Mouse (Mus musculus): ENCODE results near the gene Tmc6.
"Not testable (repeated sequence)": the region's sequence is repeated elsewhere in the genome, so short reads cannot be mapped to it uniquely, and the experiment has no call there.

The Tmc6 gene

GRCm38 (mm10) chr11:117820173-117820572 is 38.2 kb upstream of the Tmc6 start:
- peaks cover 2% of the 10 kb centered on the region for H3K36me3 ChIP-seq (ENCODE audit: control insufficient read depth, insufficient read depth, low read length, poor library complexity, severe bottlenecking)
- no peak for DNase-seq (ENCODE audit: low read depth, low spot score)
- no peaks in the 10 kb centered on the region for H3K27me3 ChIP-seq (ENCODE audit: control insufficient read depth, insufficient read depth, low read length, poor library complexity, severe bottlenecking)

- no peak for DNase-seq (ENCODE audit: low read depth, low spot score)
- Histone ChIP-seq H3K36me3 (ENCODE audit: control insufficient read depth, insufficient read depth, low read length, poor library complexity, severe bottlenecking) (peaks cover 5% of the 10 kb centered on the region), H3K27me3 (ENCODE audit: control insufficient read depth, insufficient read depth, low read length, poor library complexity, severe bottlenecking) (no peaks in the 10 kb centered on the region)
Observed at GRCm38 (mm10) chr11:117819095-117819494, 37.1 kb upstream of the Tmc6 start.

DNA sequence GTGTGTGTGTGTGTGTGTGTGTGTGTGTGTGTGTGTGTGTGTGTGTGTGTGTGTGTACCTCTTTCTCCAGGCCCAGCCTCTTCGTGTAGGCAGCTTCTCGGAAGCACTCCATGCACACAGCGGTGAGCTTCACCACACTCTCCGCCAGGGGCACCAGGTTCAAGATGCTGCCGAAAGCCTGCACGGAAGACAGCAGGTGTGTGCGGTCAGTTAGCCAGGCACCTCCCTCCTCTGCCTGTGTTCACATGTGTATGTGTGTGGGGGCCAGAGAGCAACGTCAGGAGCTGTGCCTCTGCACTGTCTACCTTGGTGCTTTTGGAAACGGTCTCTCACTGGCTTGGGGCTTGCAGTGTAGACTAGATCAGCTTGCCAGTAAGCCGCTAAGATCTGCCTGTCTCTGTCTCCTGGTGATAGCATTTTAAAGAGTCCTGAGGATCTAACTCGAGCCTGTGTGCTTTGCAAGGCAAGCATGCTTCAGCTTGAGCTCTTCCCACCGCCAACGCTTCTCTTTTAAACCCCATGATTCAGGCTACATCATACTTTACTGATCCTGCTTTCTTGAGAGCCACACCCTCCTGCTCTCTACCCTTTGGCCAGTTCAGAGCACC is 34.5 kb upstream of the Tmc6 start:
- Histone ChIP-seq H3K36me3 (ENCODE audit: control insufficient read depth, insufficient read depth, low read length, poor library complexity, severe bottlenecking) (peaks cover 9% of the 10 kb centered on the region), H3K27me3 (ENCODE audit: control insufficient read depth, insufficient read depth, low read length, poor library complexity, severe bottlenecking) (no peaks in the 10 kb centered on the region)
- no peak for DNase-seq (ENCODE audit: low read depth, low spot score)

DNA sequence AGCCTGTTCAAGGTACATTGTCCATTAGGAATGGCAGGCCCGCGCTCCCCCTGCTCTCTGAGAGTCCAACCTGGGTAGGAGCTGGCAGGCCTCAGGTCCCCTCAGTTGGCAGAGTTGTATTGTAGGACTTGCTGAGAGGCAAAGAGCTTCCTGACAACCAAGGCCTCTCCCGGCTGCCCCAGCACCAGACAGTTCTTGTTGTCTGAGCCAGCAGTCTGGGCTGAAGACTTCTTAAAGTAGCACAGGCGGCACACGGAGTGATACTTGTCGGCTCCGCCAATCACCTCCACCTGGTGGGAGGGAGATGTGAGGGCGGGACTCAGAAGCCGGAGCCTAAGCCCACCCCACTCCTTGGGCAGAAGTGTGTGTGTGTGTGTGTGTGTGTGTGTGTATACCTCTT is 33.9 kb upstream of the Tmc6 start:
- not testable (repeated sequence) for H3K27me3 ChIP-seq (ENCODE audit: control insufficient read depth, insufficient read depth, low read length, poor library complexity, severe bottlenecking); H3K36me3 ChIP-seq (ENCODE audit: control insufficient read depth, insufficient read depth, low read length, poor library complexity, severe bottlenecking); DNase-seq (ENCODE audit: low read depth, low spot score)

- H3K36me3 ChIP-seq (ENCODE audit: control insufficient read depth, insufficient read depth, low read length, poor library complexity, severe bottlenecking): peaks cover 9% of the 10 kb centered on the region
- no peak for DNase-seq (ENCODE audit: low read depth, low spot score)
- no peaks in the 10 kb centered on the region for H3K27me3 ChIP-seq (ENCODE audit: control insufficient read depth, insufficient read depth, low read length, poor library complexity, severe bottlenecking)
Observed at GRCm38 (mm10) chr11:117814704-117815366, 32.8 kb upstream of the Tmc6 start.

- DNase-seq (ENCODE audit: low read depth, low spot score): no peak
Observed at GRCm38 (mm10) chr11:117813867-117814266, 31.9 kb upstream of the Tmc6 start.

DNA sequence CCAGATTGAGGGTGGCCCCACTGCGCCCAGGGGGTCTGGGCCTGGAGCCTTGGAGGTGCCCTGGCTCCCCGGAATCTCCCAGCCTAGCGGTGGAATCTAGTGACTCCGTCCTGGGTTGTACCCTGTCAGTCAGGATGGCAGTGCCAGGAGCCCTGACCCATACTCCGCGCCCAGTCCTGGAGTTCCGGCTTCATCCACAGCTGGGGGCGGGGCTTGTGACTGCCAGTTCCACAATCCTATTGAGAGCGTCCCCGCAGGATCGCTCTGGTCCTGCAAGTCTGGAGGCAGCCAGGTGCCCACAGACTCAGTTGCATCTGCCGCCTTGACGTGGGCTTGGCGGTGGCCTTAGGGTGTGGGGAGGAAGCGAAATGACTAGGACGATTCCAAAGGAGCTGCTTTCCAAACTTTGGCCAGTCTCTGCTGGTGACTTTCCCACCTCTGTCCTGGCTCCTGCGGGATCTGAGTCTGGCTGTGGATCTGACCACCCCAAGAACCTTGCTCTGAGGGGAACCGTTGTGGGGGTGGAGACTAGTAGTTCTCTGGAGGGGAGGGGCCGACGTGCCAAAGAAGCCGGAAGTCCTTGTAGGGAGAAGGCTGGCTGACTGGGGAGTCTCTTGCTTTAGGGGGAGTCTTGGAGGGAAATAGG is 28.5 kb upstream of the Tmc6 start:
- peaks cover 8% of the 10 kb centered on the region for H3K36me3 ChIP-seq (ENCODE audit: control insufficient read depth, insufficient read depth, low read length, poor library complexity, severe bottlenecking)
- peak; percentile 85 for DNase-seq (ENCODE audit: low read depth, low spot score)
- no peaks in the 10 kb centered on the region for H3K27me3 ChIP-seq (ENCODE audit: control insufficient read depth, insufficient read depth, low read length, poor library complexity, severe bottlenecking)

More at GRCm38 (mm10) chr11:117813867-117814266, 31.9 kb upstream of the Tmc6 start:
- Histone ChIP-seq H3K27me3 (ENCODE audit: control insufficient read depth, insufficient read depth, low read length, poor library complexity, severe bottlenecking) (no peaks in the 10 kb centered on the region), H3K36me3 (ENCODE audit: control insufficient read depth, insufficient read depth, low read length, poor library complexity, severe bottlenecking) (peaks cover 9% of the 10 kb centered on the region)

GRCm38 (mm10) chr11:117809407-117810311 is 27.7 kb upstream of the Tmc6 start, which contains the start of the genes Gm20708 and Syngr2:
Gene Gm20708 (plus strand): TSS chr11:117809668.
Gene Syngr2 (plus strand): TSS chr11:117809668.
- Histone ChIP-seq H3K36me3 (ENCODE audit: control insufficient read depth, insufficient read depth, low read length, poor library complexity, severe bottlenecking) (peaks cover 6% of the 10 kb centered on the region), H3K27me3 (ENCODE audit: control insufficient read depth, insufficient read depth, low read length, poor library complexity, severe bottlenecking) (no peaks in the 10 kb centered on the region)
- peak; percentile 73 for DNase-seq (ENCODE audit: low read depth, low spot score)

- Histone ChIP-seq H3K36me3 (ENCODE audit: control insufficient read depth, insufficient read depth, low read length, poor library complexity, severe bottlenecking) (no peaks in the 10 kb centered on the region), H3K27me3 (ENCODE audit: control insufficient read depth, insufficient read depth, low read length, poor library complexity, severe bottlenecking) (no peaks in the 10 kb centered on the region)
- no peak for DNase-seq (ENCODE audit: low read depth, low spot score)
Observed at GRCm38 (mm10) chr11:117806781-117807180, 24.8 kb upstream of the Tmc6 start.

- Histone ChIP-seq H3K36me3 (ENCODE audit: control insufficient read depth, insufficient read depth, low read length, poor library complexity, severe bottlenecking) (no peaks in the 10 kb centered on the region), H3K27me3 (ENCODE audit: control insufficient read depth, insufficient read depth, low read length, poor library complexity, severe bottlenecking) (no peaks in the 10 kb centered on the region)
- DNase-seq (ENCODE audit: low read depth, low spot score): no peak
Observed at GRCm38 (mm10) chr11:117803166-117803688, 21.2 kb upstream of the Tmc6 start.

- H3K27me3 ChIP-seq (ENCODE audit: control insufficient read depth, insufficient read depth, low read length, poor library complexity, severe bottlenecking): no peaks in the 10 kb centered on the region
- DNase-seq (ENCODE audit: low read depth, low spot score): no peak
Observed at GRCm38 (mm10) chr11:117801650-117802049, 19.7 kb upstream of the Tmc6 start.

DNA sequence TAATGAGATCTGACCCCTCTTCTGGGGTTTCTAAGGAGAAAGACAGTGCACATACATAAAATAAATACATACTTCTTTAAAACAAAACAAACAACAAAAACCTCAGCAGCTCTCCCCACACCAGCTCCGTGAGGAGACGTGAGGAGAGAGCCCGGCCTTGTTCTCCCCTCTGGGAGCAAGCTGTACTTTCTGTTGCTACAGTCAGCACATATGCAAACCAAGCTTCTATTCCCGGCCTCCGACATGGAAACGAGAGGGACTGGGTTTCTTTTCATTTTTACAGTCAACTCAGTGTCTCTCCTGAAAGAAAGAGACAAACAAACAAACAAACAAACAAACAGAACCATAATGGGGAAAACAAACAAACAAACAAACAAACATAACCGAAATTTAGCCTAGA is 18.0 kb upstream of the Tmc6 start:
- DNase-seq (ENCODE audit: low read depth, low spot score): no peak
- Histone ChIP-seq H3K36me3 (ENCODE audit: control insufficient read depth, insufficient read depth, low read length, poor library complexity, severe bottlenecking) (no peaks in the 10 kb centered on the region), H3K27me3 (ENCODE audit: control insufficient read depth, insufficient read depth, low read length, poor library complexity, severe bottlenecking) (no peaks in the 10 kb centered on the region)

More at GRCm38 (mm10) chr11:117801650-117802049, 19.7 kb upstream of the Tmc6 start:
- H3K36me3 ChIP-seq (ENCODE audit: control insufficient read depth, insufficient read depth, low read length, poor library complexity, severe bottlenecking): no peaks in the 10 kb centered on the region

GRCm38 (mm10) chr11:117799174-117799573 is 17.2 kb upstream of the Tmc6 start:
- Histone ChIP-seq H3K27me3 (ENCODE audit: control insufficient read depth, insufficient read depth, low read length, poor library complexity, severe bottlenecking) (no peaks in the 10 kb centered on the region), H3K36me3 (ENCODE audit: control insufficient read depth, insufficient read depth, low read length, poor library complexity, severe bottlenecking) (no peaks in the 10 kb centered on the region)
- DNase-seq (ENCODE audit: low read depth, low spot score): peak; percentile 88

DNA sequence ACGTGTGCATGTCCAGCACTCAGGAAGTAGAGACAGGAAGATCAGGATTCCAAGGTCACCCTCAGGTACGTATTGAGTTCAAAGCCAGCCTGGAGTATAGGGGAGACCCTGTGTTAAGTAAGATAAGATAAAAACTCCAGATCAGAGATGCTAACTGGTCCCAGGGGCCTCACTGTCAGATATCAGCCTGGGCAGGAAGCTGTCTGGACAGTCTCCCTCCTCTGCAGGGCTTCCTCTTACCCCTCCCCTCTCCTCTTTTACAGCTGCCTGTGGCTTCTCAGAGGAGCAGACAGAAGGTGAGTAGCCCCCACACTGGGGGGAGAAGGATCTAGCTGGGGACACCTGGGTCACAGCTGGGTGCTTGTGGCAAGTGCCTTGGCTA is 16.2 kb upstream of the Tmc6 start:
- H3K36me3 ChIP-seq (ENCODE audit: control insufficient read depth, insufficient read depth, low read length, poor library complexity, severe bottlenecking): no peaks in the 10 kb centered on the region
- H3K27me3 ChIP-seq (ENCODE audit: control insufficient read depth, insufficient read depth, low read length, poor library complexity, severe bottlenecking): no peaks in the 10 kb centered on the region
- DNase-seq (ENCODE audit: low read depth, low spot score): peak; percentile 63
